Mouse (Mus musculus) mesoderm, embryonic 11.5 days (tissue): ENCODE results near the gene Tsks.

Experiments used
- DNase-seq: peaks from one replicate; pipeline ENCODE4 v3.0.0-alpha.2; 2012; ENCODE audit warnings: low read depth, low spot score

Gene Tsks

GRCm38 (mm10) chr7:44951960-44952359, 9.0 kb downstream of the Tsks start:
- DNase-seq = peak; percentile 39

- peak; percentile 95 for DNase-seq
Measured at GRCm38 (mm10) chr7:44952611-44953306, 9.8 kb downstream of the Tsks start.

GRCm38 (mm10) chr7:44953561-44953960, 10.6 kb downstream of the Tsks start:
- DNase-seq = no peak

GRCm38 (mm10) chr7:44954091-44954885, 11.3 kb downstream of the Tsks start:
- no peak for DNase-seq

- no peak for DNase-seq
Measured at GRCm38 (mm10) chr7:44955628-44956027, 12.6 kb downstream of the Tsks start.

GRCm38 (mm10) chr7:44956266-44956665, 13.3 kb downstream of the Tsks start:
- DNase-seq = no peak

- DNase-seq = no peak
Measured at GRCm38 (mm10) chr7:44957183-44957835, 14.3 kb downstream of the Tsks start.

GRCm38 (mm10) chr7:44958208-44958607, 15.2 kb downstream of the Tsks start:
- no peak for DNase-seq

GRCm38 (mm10) chr7:44959281-44959680, 16.3 kb downstream of the Tsks start:
- no peak for DNase-seq

- no peak for DNase-seq
Measured at GRCm38 (mm10) chr7:44959874-44960511, 17.0 kb downstream of the Tsks start.

GRCm38 (mm10) chr7:44960512-44960910, 17.5 kb downstream of the Tsks start:
- no peak for DNase-seq

GRCm38 (mm10) chr7:44962337-44962736, 19.3 kb downstream of the Tsks start:
- DNase-seq = no peak

- no peak for DNase-seq
Measured at GRCm38 (mm10) chr7:44962831-44963230, 19.8 kb downstream of the Tsks start.

- DNase-seq = no peak
Measured at GRCm38 (mm10) chr7:44964990-44965389, 22.0 kb downstream of the Tsks start.

- no peak for DNase-seq
Measured at GRCm38 (mm10) chr7:44965975-44966374, 23.0 kb downstream of the Tsks start.

GRCm38 (mm10) chr7:44966638-44967037, 23.6 kb downstream of the Tsks start:
- no peak for DNase-seq

GRCm38 (mm10) chr7:44970231-44970691, 27.3 kb downstream of the Tsks start:
- peak; percentile 92 for DNase-seq

- no peak for DNase-seq
Measured at GRCm38 (mm10) chr7:44971142-44971541, 28.1 kb downstream of the Tsks start.

- DNase-seq = no peak
Measured at GRCm38 (mm10) chr7:44973415-44974130, 30.6 kb downstream of the Tsks start.

GRCm38 (mm10) chr7:44974383-44975116, 31.5 kb downstream of the Tsks start, which contains the start of gene Cpt1c:
Gene Cpt1c (minus strand): TSS chr7:44974851.
- DNase-seq = peak; percentile 89

GRCm38 (mm10) chr7:44975117-44975419, 32.1 kb downstream of the Tsks start:
- DNase-seq = no peak
